In genomic region chr17:70853436-70853905, GRCm38 (mm10) we compare ENCODE assay signal across 8 mouse cellular contexts. TPM values are rescaled to one million over a fixed set of nuclear protein-coding genes. Genes with fewer than 3 reads are reported as not detected.
DNase-seq lines count a peak whose midpoint lies in the region; ATAC-seq and TF ChIP-seq lines count a peak whose summit lies in the region.

TSS of gene Tgif1 (minus strand) at chr17:70853546.

- peak within 1 kb of the TSS; percentile 97 for H3K27ac ChIP-seq in embryonic fibroblast, embryonic 13.5 days (ENCODE audit: insufficient read depth, low read length)
- peak within 1 kb of the TSS; percentile 98 for H3K27ac ChIP-seq in limb, embryonic 13.5 days
- H3K27ac ChIP-seq in midbrain, embryonic 13.5 days = peak within 1 kb of the TSS; percentile 88
- H3K27ac ChIP-seq in testis, adult 2 months (ENCODE audit: control insufficient read depth, insufficient read depth, low read depth, low read length) = peak within 1 kb of the TSS; percentile 99

- H3K36me3 ChIP-seq in limb, embryonic 13.5 days = no peaks in the 10 kb centered on the region
- H3K36me3 ChIP-seq in midbrain, embryonic 13.5 days = no peaks in the 10 kb centered on the region
- H3K36me3 ChIP-seq in testis, adult 2 months (ENCODE audit: control insufficient read depth, insufficient read depth, low read length) = peaks cover 4% of the 10 kb centered on the region

- no peaks in the 10 kb centered on the region for H3K9me3 ChIP-seq in limb, embryonic 13.5 days
- no peaks in the 10 kb centered on the region for H3K9me3 ChIP-seq in midbrain, embryonic 13.5 days

- TF ChIP-seq CTCF in embryonic fibroblast, embryonic 13.5 days (IDR thresholded peaks at IDR 0.05; ENCODE audit: borderline replicate concordance, insufficient read depth, low read length) = no peak
- TF ChIP-seq CTCF in testis, adult 2 months (IDR thresholded peaks at IDR 0.05; ENCODE audit: control insufficient read depth, insufficient read depth, insufficient replicate concordance, low read depth, low read length) = no peak

- under 1% methylated on average over 29 of the region's 29 CpGs for WGBS in limb, embryonic 13.5 days
- under 1% methylated on average over 29 of the region's 29 CpGs for WGBS in midbrain, embryonic 13.5 days

- H3K9ac ChIP-seq in limb, embryonic 13.5 days = peak within 1 kb of the TSS; percentile 97
- peak within 1 kb of the TSS; percentile 83 for H3K9ac ChIP-seq in midbrain, embryonic 13.5 days (replicated peaks)

- no peaks in the 10 kb centered on the region for H3K4me1 ChIP-seq in embryonic fibroblast, embryonic 13.5 days (ENCODE audit: control insufficient read depth, insufficient read depth, low read length)
- peaks cover 7% of the 10 kb centered on the region for H3K4me1 ChIP-seq in limb, embryonic 13.5 days
- H3K4me1 ChIP-seq in midbrain, embryonic 13.5 days (replicated peaks) = peaks cover 51% of the 10 kb centered on the region
- peaks cover 23% of the 10 kb centered on the region for H3K4me1 ChIP-seq in testis, adult 2 months (ENCODE audit: control insufficient read depth, insufficient read depth, low read length)

- peak within 1 kb of the TSS; percentile 96 for H3K4me2 ChIP-seq in limb, embryonic 13.5 days (replicated peaks)
- H3K4me2 ChIP-seq in midbrain, embryonic 13.5 days (replicated peaks) = peak within 1 kb of the TSS; percentile 97

- H3K27me3 ChIP-seq in limb, embryonic 13.5 days = no peaks in the 10 kb centered on the region
- peaks cover 33% of the 10 kb centered on the region for H3K27me3 ChIP-seq in midbrain, embryonic 13.5 days
- H3K27me3 ChIP-seq in testis, adult 2 months (ENCODE audit: control insufficient read depth, insufficient read depth, low read length) = no peaks in the 10 kb centered on the region

- peak; percentile 88 for DNase-seq in R1 (ENCODE audit: low read depth, low spot score)
- peak; percentile 58 for DNase-seq in heart, postnatal 4 days
- no peak for DNase-seq in layer of hippocampus, postnatal 36 days

- no peak; the same call in 1 of the 2 replicates for TF ChIP-seq POLR2A in embryonic fibroblast, embryonic 13.5 days (IDR thresholded peaks at IDR 0.05; ENCODE audit: low read depth, low read length)
- peak; percentile 29 for TF ChIP-seq POLR2A in testis, adult 2 months (IDR thresholded peaks at IDR 0.05; ENCODE audit: control insufficient read depth, low read depth, low read length)

- H3K4me3 ChIP-seq in embryonic fibroblast, embryonic 13.5 days (ENCODE audit: insufficient read depth, low read length) = peak within 1 kb of the TSS; percentile 94
- H3K4me3 ChIP-seq in limb, embryonic 13.5 days = peak within 1 kb of the TSS; percentile 87
- peak within 1 kb of the TSS; percentile 70 for H3K4me3 ChIP-seq in midbrain, embryonic 13.5 days (replicated peaks)
- peak within 1 kb of the TSS; percentile 95 for H3K4me3 ChIP-seq in testis, adult 2 months (ENCODE audit: control insufficient read depth, low read depth, low read length)

- peak; percentile 12 for ATAC-seq in CD4-positive, CD25-positive, alpha-beta regulatory T cell, adult 4 months
- ATAC-seq in limb, embryonic 13.5 days (ENCODE audit: low FRiP score, low read depth) = peak; percentile 13
- ATAC-seq in midbrain, embryonic 13.5 days = no peak

RNA-seq across cellular contexts. Expression of gene Tgif1, which starts in this region (rescaled TPM):
- polyA plus RNA-seq in CD4-positive, CD25-positive, alpha-beta regulatory T cell, adult 4 months (2017; shearing (Covaris generic)) = 10 to 100 TPM; 57.4 to 72.4 TPM
- polyA plus RNA-seq in embryonic fibroblast, embryonic 13.5 days (2011; ENCODE audit: insufficient read length, low read depth, missing spikeins) = 95.7 and 100 TPM in 2 replicates
- total RNA-seq in heart, postnatal 4 days (2021) = 10 to 100 TPM; 13.7 to 15.5 TPM
- 98.7 and 103 TPM in 2 replicates for polyA plus RNA-seq in limb, embryonic 13.5 days (2015; fragmentation: Nextera tagmentation; extraction: Ambion mirVana)
- 25.0 and 29.6 TPM in 2 replicates for polyA plus RNA-seq in midbrain, embryonic 13.5 days (2015; fragmentation: Nextera tagmentation; extraction: Ambion mirVana)
- 47.5 and 50.9 TPM in 2 replicates for polyA plus RNA-seq in testis, adult 2 months (2012; rRNA removed)
- total RNA-seq in layer of hippocampus, postnatal 36 days (2021) = 1 to 10 TPM; 1.9 to 2.0 TPM

Comparison
In these comparisons a context has a peak if more than half of its experiments do, and no peak if none do; other contexts are left out.
1. RNA of gene Tgif1 (total RNA-seq): 13.7 to 15.5 TPM in heart, postnatal 4 days; 1.9 to 2.0 TPM in layer of hippocampus, postnatal 36 days; every median in the first group is over 4 times any median in the second.
2. DNase-seq: peak in R1 (single experiment) and heart, postnatal 4 days (single experiment); none in layer of hippocampus, postnatal 36 days (0 of 2).
3. Peak in every context shown above with its lines, with median percentiles within 50 percentile points of each other: H3K27ac ChIP-seq and H3K4me3 ChIP-seq.